Mouse (Mus musculus): ENCODE measurements at regions not wholly inside any gene's neighbourhood (a gene's known extent, or its start where the extent isn't known, plus 50 kb on each side); places are given as distances from the start of the nearest gene placed in this dataset.

DNA sequence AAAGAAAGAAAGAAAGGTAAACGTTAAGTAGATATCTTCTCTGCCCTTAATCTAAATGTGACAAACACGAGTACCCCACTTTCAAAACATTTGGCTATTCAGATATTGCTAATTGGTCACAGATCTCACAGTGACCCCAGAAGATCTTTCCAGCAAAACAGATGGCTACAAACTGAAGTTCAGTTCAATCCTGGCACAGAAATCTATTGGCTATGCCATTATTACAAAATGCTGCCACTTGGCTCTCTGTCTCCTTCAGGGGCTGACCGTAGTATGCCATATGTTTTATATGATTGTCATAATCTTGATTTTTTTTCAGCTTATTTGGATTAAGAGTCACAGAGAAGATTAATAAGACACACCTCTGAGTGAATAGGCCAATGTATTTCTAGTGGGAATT lies 873.2 kb downstream of the Slc22a22 start:
- no peak overlapping the region for H3K4me3 ChIP-seq
- 75% methylated on average over 3 of the region's 3 CpGs for WGBS (ENCODE audit: insufficient replicate concordance)
- no peaks in the 10 kb centered on the region for H3K9me3 ChIP-seq (replicated peaks)
- H3K9ac ChIP-seq: no peak overlapping the region
- no peak overlapping the region for H3K27ac ChIP-seq
- H3K36me3 ChIP-seq: no peaks in the 10 kb centered on the region
- no peak for ATAC-seq
- H3K27me3 ChIP-seq (replicated peaks): no peaks in the 10 kb centered on the region
- H3K4me2 ChIP-seq: no peak overlapping the region
- H3K4me1 ChIP-seq: no peaks in the 10 kb centered on the region

DNA sequence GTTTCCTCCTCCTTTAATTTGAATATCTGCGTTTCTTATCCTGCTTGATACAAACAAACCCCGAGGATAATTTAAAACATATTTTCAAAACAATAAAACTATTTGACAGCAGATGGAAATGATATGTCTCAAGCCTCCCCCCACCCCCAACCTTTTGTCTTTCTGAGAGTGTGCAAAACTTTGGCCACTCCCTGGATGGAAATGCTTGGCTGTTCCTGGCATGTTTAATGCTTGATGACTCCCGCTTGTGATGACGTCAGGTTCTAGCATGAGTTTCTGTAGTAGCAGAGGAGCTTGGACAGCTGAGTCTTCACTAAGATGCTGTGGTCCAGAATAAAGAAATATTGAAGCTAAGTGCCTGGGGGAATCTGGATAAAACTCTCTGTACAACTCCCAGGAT lies 884.8 kb downstream of the Slc22a22 start:
- no peaks in the 10 kb centered on the region for H3K4me1 ChIP-seq
- no peak for ATAC-seq
- no peaks in the 10 kb centered on the region for H3K9me3 ChIP-seq (replicated peaks)
- no peak overlapping the region for H3K4me2 ChIP-seq
- WGBS (ENCODE audit: insufficient replicate concordance): 72% methylated on average over 4 of the region's 4 CpGs
- H3K27me3 ChIP-seq (replicated peaks): no peaks in the 10 kb centered on the region
- no peak overlapping the region for H3K27ac ChIP-seq
- no peak overlapping the region for H3K9ac ChIP-seq
- H3K4me3 ChIP-seq: no peak overlapping the region
- no peaks in the 10 kb centered on the region for H3K36me3 ChIP-seq

DNA sequence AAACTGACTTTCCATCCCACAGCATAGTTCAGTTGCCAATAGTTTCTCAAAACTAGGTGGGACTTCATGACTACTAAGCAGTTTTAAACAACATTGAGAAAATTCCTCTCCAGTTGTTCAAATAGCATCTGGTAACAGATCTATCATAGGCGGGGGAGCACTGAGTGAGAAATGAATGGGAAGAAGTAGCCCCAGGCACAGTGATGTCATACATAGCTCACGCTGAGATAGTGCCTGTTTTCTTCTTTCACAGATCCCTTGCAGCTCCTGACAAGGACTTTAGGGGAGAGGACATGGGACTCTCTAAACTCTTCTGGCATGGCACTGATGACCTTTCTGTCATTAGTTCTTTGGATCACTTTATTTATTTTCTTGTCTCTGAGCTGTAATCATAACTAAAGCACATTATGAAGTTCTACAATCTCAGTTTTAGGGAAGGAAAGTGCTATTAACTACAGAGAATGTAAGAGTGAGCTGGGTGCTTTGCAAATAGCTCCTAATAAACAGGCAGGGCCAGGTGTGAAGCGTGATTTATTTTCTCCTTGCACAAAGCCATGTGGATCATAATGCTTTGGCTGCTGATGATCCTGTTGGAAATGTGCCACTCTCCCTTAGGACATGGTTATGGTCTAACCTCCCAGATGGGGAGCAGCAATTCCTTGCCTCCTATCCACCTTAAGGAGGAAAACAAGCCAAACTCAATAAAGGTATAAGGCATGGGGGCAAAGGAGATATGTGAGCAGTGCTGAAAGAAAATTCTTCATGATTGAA lies 896.5 kb downstream of the Slc22a22 start:
- no peak for ATAC-seq
- whole genome bisulfite sequencing (ENCODE audit: insufficient replicate concordance): 40% methylated on average over 3 of the region's 3 CpGs
- H3K27me3 ChIP-seq (replicated peaks): no peaks in the 10 kb centered on the region

DNA sequence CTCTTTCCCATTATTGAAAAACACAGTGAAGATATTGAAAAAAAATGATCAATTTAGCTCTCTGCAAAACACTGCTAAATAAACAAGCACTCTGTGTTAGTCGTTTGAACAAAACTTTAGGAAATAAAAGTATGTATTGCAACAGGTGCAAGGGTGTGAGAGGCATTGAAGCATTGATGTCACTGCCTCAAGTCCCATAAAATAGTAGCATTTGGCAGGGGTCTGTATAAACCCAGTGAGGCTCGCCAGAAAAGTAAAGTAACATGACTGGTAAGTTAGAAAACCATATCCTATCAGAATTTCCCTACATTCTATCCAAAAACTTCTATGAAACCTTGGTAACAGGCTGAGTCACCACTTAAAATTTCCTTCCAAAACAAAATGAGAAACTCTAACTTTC lies 914.2 kb downstream of the Slc22a22 start:
- Histone ChIP-seq H3K27me3 (replicated peaks) (no peaks in the 10 kb centered on the region), H3K36me3 (no peaks in the 10 kb centered on the region), H3K9me3 (replicated peaks) (no peaks in the 10 kb centered on the region), H3K4me3 (no peak overlapping the region), H3K4me1 (no peaks in the 10 kb centered on the region), H3K4me2 (no peak overlapping the region), H3K27ac (no peak overlapping the region), H3K9ac (no peak overlapping the region)
- 29% methylated on average over 2 of the region's 2 CpGs for WGBS (ENCODE audit: insufficient replicate concordance)
- ATAC-seq: no peak

More for the DNA sequence above, 896.5 kb downstream of the Slc22a22 start:
- Histone ChIP-seq H3K9me3 (replicated peaks) (no peaks in the 10 kb centered on the region), H3K4me2 (no peak overlapping the region), H3K9ac (no peak overlapping the region), H3K4me3 (no peak overlapping the region), H3K36me3 (no peaks in the 10 kb centered on the region), H3K27ac (no peak overlapping the region), H3K4me1 (no peaks in the 10 kb centered on the region)

DNA sequence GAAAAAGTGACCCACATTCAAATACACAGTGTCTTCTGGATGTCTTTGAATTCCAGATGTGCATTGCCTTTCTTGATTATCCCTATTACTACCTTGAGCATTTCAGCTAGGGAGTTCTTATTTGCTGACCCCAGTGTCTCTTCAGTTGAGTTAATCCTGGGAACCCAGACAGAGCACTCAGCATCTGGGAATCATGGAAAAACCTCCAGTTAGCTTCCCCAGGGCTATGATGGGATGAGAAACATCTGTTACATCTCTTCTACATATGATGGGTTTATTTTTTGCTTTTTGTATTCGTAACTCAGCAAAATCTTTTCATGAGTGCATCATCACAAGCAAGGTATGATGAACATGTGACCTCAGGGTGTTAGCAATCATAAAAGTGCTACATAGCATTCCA lies 914.6 kb downstream of the Slc22a22 start:
- Histone ChIP-seq H3K4me1 (no peaks in the 10 kb centered on the region), H3K36me3 (no peaks in the 10 kb centered on the region), H3K4me3 (no peak overlapping the region), H3K9ac (no peak overlapping the region), H3K27me3 (replicated peaks) (no peaks in the 10 kb centered on the region), H3K9me3 (replicated peaks) (no peaks in the 10 kb centered on the region), H3K4me2 (no peak overlapping the region), H3K27ac (no peak overlapping the region)
- ATAC-seq: no peak
- WGBS (ENCODE audit: insufficient replicate concordance): 53% methylated on average over 1 of the region's 1 CpGs

DNA sequence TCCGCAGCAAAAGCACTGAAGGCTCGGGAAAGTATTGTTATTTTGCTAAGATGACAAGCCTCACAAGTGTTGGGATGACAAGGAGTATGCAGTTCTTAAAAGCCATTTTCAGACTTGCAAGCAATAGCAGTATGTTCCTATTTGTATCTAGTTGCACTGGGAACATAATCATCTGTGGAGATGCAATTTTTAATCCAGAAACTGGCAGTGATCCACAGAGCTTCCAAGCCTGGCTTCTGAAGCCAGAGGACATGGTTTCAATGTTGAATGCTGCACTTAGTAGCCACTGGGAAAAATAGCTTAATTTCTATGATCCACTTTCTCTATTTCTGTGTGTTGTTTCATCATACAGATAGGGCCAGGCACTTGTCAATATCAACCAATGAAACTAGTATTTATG lies 915.3 kb downstream of the Slc22a22 start:
- no peak overlapping the region for H3K9ac ChIP-seq
- H3K36me3 ChIP-seq: no peaks in the 10 kb centered on the region
- no peak overlapping the region for H3K4me2 ChIP-seq
- H3K9me3 ChIP-seq (replicated peaks): no peaks in the 10 kb centered on the region
- no peaks in the 10 kb centered on the region for H3K4me1 ChIP-seq
- H3K27me3 ChIP-seq (replicated peaks): no peaks in the 10 kb centered on the region
- H3K4me3 ChIP-seq: no peak overlapping the region
- no peak overlapping the region for H3K27ac ChIP-seq
- WGBS (ENCODE audit: insufficient replicate concordance): 64% methylated on average over 2 of the region's 2 CpGs
- ATAC-seq: no peak

DNA sequence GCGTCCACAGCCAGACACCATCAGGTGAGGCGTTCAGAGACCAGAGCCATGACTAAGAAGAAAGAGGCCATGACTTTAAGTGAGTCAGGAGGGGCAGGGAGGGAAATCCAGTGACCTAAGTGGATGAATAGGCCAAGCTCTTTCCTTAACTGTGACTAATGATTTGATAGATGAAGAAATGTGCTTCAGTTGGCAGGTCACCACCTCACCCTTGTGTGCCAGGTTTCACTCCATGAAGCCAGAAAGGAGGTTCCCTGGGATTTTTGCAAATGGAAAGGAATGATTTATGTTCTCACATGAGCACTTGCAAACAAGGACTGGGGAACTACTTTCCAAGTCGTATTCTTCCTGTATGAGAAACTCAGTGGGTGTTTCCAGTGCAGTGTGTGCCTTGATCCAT lies 923.0 kb downstream of the Slc22a22 start:
- H3K9ac ChIP-seq: no peak overlapping the region
- H3K4me1 ChIP-seq: no peaks in the 10 kb centered on the region
- H3K36me3 ChIP-seq: no peaks in the 10 kb centered on the region
- H3K27me3 ChIP-seq (replicated peaks): no peaks in the 10 kb centered on the region
- no peaks in the 10 kb centered on the region for H3K9me3 ChIP-seq (replicated peaks)
- ATAC-seq: no peak
- H3K4me3 ChIP-seq: no peak overlapping the region
- 54% methylated on average over 3 of the region's 3 CpGs for WGBS (ENCODE audit: insufficient replicate concordance)
- no peak overlapping the region for H3K27ac ChIP-seq
- H3K4me2 ChIP-seq: no peak overlapping the region

DNA sequence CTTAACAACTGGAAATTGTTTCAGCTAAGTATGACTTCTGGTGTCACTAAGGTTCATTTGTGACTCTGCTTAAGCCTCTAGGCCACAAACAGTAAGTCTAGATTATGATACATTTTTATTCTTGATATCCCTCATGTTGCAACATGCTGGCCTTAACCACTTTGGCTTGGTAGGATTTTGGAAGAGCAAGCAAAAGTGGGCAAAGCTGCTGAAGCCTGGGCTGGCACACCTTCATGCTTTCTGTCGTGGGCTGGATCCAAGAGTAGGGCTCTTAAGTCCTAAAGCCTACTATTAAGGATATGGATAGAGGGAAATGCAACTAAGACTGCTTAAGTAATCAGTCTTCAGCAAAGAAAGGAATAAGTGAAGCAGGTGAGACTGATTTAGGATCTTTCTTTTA lies 923.6 kb downstream of the Slc22a22 start:
- Histone ChIP-seq H3K4me2 (no peak overlapping the region), H3K9ac (no peak overlapping the region), H3K36me3 (no peaks in the 10 kb centered on the region), H3K4me1 (no peaks in the 10 kb centered on the region), H3K27me3 (replicated peaks) (no peaks in the 10 kb centered on the region), H3K9me3 (replicated peaks) (no peaks in the 10 kb centered on the region), H3K27ac (no peak overlapping the region), H3K4me3 (no peak overlapping the region)
- ATAC-seq: no peak
- 53% methylated on average over 1 of the region's 1 CpGs for WGBS (ENCODE audit: insufficient replicate concordance)

DNA sequence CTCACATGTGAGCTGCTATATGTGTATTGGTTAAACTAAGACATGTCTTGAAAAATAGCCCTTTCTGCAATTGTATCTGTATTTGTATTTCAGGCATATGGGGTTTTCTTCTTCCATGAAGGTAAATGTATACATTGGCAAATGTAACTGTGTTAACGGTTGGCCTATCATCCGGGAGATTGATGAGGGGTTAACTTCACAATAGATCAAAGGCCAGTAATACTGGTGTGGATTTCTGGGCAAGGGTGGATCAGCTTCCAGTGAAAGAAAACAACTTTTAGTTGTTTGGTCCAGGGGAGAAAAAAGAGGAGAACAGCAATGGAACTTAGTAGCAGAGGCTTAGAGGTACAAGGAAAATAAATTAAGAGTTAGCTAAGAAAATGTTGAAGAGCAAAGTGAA lies 945.9 kb downstream of the Slc22a22 start:
- Histone ChIP-seq H3K9me3 (replicated peaks) (no peaks in the 10 kb centered on the region), H3K27me3 (replicated peaks) (no peaks in the 10 kb centered on the region), H3K4me2 (no peak overlapping the region), H3K27ac (no peak overlapping the region), H3K4me3 (no peak overlapping the region), H3K4me1 (no peaks in the 10 kb centered on the region), H3K9ac (no peak overlapping the region), H3K36me3 (no peaks in the 10 kb centered on the region)
- ATAC-seq: no peak
- WGBS (ENCODE audit: insufficient replicate concordance): 48% methylated on average over 2 of the region's 2 CpGs

DNA sequence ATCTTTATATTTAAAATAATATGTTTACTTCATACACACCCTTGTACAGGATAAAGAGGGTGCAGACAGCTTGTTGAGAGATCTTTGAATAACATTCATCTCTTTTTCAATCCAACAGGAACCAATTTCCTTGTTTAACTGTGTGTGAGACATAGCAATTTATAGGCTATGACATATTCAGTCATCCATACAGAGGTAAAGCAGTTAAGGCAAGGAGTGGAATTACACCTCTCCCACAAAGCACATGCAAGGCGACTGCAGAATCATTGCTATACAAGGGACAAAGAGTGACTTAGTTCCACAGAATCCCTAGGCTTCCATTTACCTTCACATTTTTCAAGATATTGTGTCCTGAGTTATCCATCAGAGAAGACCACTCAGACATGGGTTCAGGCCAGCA lies 959.0 kb downstream of the Slc22a22 start:
- no peaks in the 10 kb centered on the region for H3K9me3 ChIP-seq (replicated peaks)
- H3K4me1 ChIP-seq: no peaks in the 10 kb centered on the region
- no peaks in the 10 kb centered on the region for H3K27me3 ChIP-seq (replicated peaks)
- H3K36me3 ChIP-seq: no peaks in the 10 kb centered on the region
- no peak overlapping the region for H3K4me2 ChIP-seq
- no peak overlapping the region for H3K9ac ChIP-seq
- no peak for ATAC-seq
- no peak overlapping the region for H3K4me3 ChIP-seq
- WGBS (ENCODE audit: insufficient replicate concordance): 73% methylated on average over 1 of the region's 1 CpGs
- no peak overlapping the region for H3K27ac ChIP-seq

DNA sequence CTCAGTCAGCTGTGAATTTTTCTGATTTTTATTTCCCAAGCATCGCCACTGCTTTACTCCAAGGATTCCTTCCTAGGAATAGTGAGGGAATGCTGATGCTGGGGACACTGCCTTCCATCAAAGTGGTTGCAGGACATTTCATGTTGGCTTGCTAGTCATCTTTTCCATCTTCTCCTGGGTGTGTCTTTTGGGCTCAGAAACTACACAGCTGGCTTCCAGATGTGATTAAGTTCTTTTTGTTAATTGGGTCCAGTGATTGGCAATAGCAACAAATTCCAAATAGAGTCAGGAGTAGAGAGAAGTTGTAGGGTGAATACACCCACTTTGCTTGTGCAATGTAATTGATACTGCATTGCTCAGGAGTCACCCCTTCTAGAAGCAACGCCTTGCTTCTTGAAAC lies 961.3 kb downstream of the Slc22a22 start:
- Histone ChIP-seq H3K4me1 (no peaks in the 10 kb centered on the region), H3K27me3 (replicated peaks) (no peaks in the 10 kb centered on the region)
- WGBS (ENCODE audit: insufficient replicate concordance): 66% methylated on average over 2 of the region's 2 CpGs

DNA sequence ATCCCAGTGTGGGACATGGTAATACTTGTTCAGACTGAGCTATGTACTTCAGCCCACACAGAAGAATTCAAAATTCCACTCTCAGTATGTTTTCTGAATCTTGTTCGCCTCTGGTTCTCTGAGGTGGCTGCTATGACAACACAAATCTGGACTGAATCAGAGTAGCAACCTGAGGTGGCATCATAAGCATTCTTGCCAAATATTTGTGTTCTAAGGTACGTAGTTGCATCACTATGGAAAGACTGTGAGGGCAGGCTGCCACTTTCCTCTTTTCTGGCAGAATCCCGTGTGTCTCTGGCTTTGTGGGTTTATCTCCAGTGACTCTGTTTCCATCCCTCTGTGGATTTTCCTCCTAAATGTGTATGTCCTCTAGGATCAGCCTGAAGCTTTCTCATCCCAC lies 978.7 kb downstream of the Slc22a22 start:
- Histone ChIP-seq H3K27me3 (replicated peaks) (no peaks in the 10 kb centered on the region), H3K27ac (no peak overlapping the region), H3K4me2 (no peak overlapping the region), H3K4me3 (no peak overlapping the region), H3K36me3 (no peaks in the 10 kb centered on the region), H3K9ac (no peak overlapping the region), H3K4me1 (no peaks in the 10 kb centered on the region), H3K9me3 (replicated peaks) (no peaks in the 10 kb centered on the region)
- 46% methylated on average over 3 of the region's 3 CpGs for WGBS (ENCODE audit: insufficient replicate concordance)
- no peak for ATAC-seq

More for the DNA sequence above, 961.3 kb downstream of the Slc22a22 start:
- H3K27ac ChIP-seq: no peak overlapping the region
- no peak overlapping the region for H3K9ac ChIP-seq
- no peak overlapping the region for H3K4me3 ChIP-seq
- no peak overlapping the region for H3K4me2 ChIP-seq
- ATAC-seq: no peak
- H3K36me3 ChIP-seq: no peaks in the 10 kb centered on the region
- no peaks in the 10 kb centered on the region for H3K9me3 ChIP-seq (replicated peaks)

DNA sequence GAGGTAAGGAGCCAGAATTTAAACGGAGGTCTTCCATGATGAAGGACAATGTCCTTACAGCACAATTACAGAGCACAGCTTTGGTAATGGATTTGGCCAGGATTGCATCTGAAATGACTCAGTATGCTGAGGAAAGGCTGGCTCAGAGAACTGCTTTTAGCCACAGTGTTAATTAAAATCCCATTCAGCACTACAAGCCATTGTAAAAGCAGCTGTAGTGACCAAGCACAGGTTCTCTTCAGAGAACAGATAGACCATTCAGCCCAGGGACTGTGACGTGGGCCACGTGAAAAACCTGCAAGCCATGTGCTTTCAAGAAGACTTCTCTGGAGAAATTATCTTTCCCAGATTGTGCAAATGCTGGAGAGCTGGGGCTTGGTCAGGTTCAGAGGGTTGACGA lies 979.7 kb downstream of the Slc22a22 start:
- Histone ChIP-seq H3K27me3 (replicated peaks) (no peaks in the 10 kb centered on the region), H3K4me3 (no peak overlapping the region), H3K9ac (no peak overlapping the region), H3K9me3 (replicated peaks) (no peaks in the 10 kb centered on the region), H3K4me1 (no peaks in the 10 kb centered on the region), H3K36me3 (no peaks in the 10 kb centered on the region), H3K27ac (no peak overlapping the region), H3K4me2 (no peak overlapping the region)
- WGBS (ENCODE audit: insufficient replicate concordance): 65% methylated on average over 4 of the region's 4 CpGs
- ATAC-seq: no peak

Measured in liver, embryonic 12.5 days (tissue).